Mouse (Mus musculus) adrenal gland, adult 18-20 months (tissue): Measurements from ENCODE around the gene Arrb1. TPM values are rescaled to one million over a fixed set of nuclear protein-coding genes. Genes with fewer than 3 reads are reported as not detected.

ENCODE experiments used
- DNase-seq, 2 experiments: peaks; one replicate each; pipeline ENCODE4 v3.0.0; 2021 to 2022; ENCODE audit warnings: low spot score in 2 of 2
- total RNA-seq, 2 experiments: library from RNA; stranded (reverse); gene quantifications; 1 replicate in 1 of 2; 2 replicates in 1 of 2; pipeline ENCODE4 v1.2.3; 2021

Gene Arrb1
- total RNA-seq, 2 experiments from 2014 or later = 38.3 to 43.6 TPM

DNA sequence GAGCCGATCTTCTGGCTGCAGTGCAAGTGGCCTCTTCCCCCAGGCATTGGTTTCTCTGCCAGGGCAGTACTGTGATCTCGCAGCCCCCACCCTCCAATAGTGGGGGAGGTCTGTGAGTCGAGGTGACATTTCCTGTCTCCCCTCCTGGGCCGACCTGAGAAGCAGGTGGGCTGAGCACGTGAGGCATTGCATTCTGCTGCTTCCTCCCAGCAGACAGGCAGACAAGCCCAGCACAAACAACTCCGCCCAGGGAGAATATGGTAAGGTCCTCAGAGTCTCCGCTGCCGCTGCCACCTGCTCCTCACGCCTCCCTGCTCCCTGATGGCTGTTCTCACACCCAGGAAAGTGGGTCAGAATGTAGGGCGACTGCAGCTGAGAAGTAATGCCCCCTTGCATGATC is 37.7 kb downstream of the Arrb1 start:
- no peak for DNase-seq

DNA sequence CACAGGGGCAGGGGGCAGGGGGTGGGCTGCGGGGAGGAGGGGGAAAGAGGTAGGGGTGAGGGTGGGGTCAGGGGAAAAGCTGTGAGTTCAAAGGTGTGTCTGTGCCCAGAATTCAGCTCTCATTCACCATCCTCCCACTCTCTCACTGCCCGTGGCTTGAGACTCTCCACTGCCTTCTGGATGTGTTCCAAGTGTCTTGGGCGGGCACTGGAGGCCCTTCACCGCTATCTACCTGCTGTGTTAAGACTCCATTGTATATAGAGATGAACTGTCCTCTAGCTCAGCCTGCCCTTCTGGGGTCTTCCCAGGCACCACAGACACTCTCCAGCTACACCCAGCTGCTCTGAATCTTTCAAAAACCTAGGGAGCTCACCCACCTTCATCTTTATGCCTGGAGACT is 38.1 kb downstream of the Arrb1 start:
- no peak for DNase-seq

DNA sequence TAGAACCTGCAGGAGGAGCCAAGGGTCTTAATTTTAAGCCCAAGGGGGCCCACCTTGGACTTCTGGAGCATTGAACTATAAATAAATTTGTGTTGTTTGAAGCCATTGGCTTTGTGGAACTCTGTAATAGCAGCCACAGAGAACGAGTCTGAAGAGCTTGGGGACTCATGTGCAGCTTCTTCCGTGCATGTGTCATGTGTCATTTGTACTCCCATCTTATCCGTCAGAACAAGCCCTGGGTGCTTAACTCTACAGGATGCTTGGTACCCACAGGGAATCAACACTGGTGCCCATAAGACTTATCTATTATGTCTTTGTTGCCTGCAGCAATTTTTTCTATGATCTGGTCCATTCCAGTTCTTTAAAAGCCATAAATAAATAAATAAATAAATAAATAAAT is 43.0 kb downstream of the Arrb1 start:
- DNase-seq = no peak

DNA sequence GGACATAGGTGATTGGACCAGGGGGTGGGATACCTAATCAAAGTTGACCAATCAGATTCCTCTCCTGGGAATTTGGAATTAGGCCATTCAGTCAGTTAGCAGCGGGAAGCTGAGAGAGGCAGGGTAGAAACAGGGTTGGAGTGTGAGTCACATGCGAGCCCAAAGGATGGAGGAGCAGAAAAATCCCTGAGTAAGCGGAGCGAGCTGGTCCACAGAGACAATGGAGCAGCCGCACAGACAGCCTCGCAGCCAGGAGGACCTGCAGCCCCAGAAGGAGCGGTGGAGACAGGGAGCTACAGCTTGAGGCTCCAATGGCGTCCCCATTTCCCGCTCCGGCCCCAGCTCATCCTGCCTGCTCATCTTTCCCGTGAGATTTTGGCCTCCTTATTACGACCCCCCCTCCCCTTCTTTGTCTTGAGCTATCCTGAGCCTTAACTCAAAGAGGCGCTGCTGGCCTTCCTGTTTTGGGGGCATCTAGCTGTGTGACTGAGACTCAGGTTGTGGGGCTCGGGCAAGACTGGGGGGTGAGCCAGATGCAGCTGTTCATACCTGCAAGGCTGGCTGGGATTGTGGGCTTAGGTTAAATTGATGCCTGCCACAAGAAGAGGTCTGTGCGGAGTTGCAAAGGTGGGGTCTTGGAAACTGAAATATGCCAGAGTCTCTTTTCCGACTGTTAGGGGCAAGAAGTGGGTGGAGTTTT is 44.4 kb downstream of the Arrb1 start:
- DNase-seq = no peak

DNA sequence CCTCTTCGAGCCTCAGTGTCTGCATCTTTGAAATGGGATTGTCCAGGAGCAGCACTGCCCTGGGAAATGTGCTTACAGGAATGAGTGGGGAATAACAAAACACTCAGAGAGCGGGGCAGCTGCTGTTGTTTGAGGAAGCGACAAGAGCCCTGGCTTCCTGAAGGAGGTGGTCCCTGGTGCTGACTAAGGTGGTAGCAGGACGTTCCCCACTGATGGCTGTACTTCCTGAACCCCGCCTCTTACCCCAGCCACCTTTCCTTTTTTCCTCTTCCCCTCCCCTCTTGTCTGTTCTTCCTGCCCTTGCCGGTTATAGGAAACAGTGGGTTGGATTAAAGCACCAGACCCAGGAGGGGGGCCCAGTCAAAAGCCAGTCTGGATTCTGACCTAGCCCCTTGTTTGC is 45.0 kb downstream of the Arrb1 start:
- no peak for DNase-seq

DNA sequence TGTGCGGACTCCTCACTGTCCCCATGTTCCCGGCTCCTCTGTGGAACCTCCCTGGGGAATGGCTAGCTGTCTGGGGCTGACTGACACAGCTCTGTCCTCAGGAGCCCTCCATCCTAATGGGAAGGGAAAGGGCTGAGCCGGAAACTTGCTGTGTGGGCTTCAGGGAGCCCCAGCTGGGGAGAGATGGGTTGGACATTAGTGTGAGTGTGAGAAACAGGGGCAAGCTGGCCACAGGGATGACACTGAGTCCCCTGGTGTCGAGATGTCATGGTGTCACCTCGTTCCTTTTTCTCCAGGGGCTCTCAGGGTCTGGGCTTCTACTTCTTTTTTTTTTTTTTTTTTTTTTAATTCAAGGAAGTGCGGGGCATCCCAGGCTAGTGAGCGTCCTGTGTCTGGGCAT is 47.0 kb downstream of the Arrb1 start:
- no peak for DNase-seq

DNA sequence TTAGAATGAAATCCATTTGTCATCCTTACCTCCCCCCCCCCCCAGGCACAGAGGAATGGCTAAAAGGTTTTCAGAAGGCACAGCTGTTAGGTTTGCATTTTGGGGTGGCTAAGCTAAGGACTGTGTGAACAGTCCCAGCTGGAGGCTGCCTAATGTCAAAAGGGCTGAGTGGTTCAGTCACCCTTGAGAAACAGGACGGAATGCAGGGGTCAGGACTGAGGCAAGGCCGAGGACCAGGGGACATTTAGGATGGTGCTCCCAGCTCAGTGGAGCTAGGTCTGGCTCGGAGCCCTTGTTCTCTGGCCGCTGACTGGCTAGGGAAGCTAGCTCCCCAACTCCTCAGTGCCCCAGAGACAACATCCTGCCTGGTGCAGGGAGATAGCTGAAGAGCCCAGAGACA is 47.6 kb downstream of the Arrb1 start:
- no peak for DNase-seq

DNA sequence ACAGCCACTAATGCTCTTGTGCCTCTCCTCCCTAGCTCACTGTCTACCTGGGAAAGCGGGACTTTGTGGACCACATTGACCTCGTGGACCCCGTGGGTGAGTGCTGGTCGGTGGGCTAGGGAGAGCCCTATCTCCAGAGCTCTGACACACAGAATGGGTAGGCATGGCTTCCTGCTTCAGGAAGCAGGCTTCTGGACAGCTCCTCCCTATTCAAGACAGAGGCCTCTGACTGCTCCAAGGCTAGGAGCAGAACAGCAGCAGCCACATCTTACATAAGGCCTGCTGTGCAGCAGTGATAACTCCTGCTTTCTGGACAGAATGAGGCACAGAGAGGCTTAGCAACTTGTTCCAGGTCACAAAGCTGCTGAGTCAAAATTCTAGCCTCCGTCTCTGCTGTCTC is 48.4 kb downstream of the Arrb1 start:
- no peak for DNase-seq

DNA sequence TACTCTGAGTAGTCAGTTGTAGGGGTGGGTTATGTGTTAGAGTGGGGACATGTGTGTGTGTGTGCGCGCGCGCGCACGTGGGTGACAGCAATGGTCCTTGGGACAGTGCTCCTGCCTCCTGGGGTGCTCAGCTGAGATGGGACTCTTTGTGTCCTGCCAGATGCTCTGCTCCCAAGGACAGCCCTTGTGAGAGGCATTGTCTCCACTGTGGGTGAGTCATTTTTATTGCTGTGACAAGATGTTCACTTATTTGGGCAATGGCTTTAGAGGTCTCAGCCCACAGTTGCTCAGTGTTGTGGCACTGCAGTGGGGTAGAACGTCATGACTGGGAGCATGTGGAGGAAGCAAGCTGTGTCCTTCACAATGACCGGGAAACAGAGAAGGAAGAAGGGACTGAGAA is 50.7 kb downstream of the Arrb1 start:
- no peak for DNase-seq

DNA sequence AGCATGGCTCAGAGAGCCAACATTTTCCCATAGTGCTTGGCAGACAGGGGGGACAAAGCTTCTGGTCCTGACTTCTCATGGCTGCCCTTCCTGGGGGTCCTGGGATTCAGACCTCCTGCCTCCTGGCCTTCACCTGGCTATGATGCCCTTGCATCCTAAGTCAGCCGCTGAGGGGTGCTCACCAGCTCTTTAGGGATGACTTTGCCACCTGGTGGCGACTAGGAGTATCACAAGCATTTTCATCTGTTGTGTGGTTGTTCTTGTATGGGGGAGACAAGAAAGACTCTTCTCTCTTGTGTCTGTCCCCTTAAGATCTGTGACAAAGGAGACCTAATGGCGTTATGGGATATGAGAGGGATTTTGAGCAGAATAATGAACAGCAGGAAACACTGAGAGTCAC is 54.8 kb downstream of the Arrb1 start:
- peak; percentile 68 to 71 for DNase-seq

DNA sequence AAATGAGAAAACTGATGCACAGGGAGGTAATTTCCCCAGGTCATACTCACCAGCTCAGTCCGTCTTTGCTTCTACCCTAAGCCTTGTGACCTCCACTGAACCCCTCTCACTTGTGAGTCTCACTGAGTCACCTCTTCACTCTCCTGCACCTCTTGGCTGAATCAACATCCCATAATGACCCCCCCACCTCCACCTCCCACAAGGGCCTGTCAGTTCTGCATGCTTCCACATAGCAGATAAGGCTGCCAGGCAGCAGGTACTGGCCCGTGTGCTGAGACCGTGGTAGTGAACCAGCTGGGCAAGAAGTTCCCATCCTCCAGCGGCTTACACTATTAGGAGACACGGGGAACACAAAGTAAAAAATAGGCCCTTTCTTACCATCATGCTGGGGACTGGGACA is 55.4 kb downstream of the Arrb1 start:
- no peak for DNase-seq

DNA sequence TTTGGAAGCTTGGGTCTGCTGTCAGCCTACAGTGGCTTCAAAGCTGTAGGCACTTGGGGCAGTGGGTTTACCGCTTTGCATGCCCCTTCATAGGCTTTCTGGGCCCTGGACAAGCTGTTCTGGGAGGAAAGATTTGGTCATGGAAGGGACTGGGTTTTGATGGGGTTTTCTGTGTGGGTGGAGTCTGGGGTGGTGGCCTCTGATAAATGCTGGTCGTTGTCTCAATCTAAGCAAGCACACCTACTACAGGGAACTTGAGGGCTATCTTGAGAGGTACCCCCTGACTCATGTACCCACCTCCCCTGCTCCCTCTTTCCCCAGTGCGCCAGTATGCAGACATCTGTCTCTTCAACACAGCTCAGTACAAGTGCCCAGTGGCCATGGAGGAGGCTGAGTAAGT is 57.4 kb downstream of the Arrb1 start:
- no peak for DNase-seq

DNA sequence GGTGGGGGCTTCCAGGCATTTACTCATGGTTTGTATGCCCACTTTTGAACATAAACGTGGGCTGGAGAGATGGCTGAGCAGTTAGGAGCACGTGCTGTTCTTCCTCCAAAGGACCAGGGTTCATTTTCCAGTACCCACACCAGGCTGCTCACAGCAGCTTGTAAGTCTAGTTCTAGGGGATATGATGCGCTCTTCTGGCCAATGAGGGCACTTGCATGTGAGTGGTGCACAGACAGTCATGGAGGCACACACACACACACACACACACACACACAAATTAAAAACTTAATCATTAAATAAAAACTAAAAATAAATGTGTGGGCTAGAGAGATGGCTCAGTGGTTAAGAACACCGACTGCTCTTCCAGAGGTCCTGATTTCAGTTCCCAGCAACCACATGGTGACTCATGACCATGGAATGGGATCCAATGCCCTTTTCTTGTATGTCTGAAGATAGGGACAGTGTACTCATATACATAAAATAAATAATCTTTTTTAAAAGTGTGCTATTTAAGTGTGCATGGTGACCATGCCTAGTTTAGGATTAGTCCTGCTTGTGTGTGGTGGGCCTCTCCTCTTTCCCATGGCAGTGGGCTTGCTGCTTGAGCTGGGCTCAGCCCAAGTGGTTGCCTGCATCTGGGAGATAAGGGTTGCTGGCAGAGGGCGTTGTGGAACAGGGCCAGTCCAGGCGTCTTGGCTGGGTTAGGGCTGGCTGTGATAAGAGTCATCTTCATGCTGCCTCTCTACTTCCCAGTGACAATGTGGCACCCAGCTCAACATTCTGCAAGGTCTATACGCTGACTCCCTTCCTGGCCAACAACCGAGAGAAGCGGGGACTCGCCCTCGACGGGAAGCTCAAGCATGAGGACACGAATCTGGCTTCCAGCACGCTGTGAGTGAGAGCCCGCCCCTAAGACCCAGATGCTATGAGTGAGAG is 58.9 kb downstream of the Arrb1 start:
- no peak for DNase-seq

DNA sequence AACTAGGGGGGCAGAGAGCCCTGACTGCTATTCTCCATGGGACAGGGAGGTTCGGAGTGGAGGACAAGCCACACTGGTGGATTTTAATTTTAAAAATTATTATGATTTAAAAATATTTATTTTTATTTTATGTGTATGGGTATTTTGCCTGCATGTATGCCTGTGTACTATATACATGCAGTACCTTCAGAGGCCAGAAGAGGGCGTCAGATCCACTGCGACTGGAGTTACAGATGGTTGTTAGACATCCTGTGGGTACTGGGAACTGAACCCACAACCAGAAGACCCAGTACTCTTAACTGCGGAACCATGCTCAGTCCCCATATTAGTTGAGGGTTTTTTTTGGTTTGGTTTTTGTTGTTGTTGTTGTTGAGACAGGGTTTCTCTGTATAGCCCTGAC is 63.5 kb downstream of the Arrb1 start:
- no peak for DNase-seq

DNA sequence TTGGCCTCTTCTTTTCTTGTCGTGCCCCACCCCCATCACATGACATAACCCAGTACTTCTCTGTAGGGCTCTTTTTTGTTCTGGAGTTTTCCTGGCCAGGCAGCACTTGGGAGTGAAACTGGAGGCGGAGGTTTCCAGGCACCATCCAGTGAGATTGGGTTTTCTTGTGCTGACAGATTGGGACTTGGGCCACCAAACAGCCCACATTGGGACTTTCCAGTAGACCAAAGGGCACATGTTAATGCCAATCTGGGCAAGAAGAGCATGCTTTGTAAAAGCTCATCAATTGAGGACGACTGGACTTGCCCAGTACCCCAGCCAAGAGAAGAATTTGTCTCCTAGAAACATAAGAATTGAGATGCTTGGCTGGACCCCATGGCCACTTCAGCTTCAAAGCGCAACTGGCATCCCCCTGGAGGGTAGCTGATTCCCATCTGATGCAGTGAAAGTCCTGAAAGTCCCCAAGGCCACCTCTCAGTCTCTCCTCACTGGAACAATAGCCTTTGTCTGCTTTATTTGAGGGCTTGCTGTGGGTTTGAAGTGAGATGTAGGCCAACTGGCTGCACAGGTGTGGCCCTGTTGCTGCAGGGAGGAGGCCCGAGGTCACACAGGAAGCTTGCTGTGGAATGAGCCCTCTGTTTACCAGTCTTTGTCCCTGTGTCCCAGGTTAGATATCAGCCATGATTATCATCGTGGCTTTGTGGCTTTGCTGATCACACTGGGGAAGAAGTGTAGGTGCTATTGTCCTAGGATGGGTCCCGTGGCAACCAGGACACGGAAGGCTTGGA is 68.8 kb downstream of the Arrb1 start:
- no peak for DNase-seq

DNA sequence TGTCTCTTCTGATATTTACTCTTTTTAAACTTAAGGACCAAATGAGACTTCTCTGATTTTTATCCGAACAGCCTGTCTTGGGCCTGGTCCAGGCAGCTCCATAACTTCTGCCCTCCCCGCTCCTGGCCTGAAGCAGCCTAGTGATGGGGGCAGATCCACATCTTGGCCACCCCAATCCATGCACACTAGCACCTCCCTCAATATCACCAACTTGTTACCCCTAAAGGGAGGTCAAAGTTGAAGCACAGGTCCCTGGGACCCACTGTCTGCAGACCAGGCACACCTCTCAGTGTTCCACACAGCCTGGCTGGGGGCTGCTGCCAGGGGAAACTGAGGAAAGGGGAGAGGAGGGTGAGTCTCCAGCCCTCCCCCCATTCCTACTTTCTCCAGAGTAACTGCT is 69.8 kb downstream of the Arrb1 start:
- no peak for DNase-seq

DNA sequence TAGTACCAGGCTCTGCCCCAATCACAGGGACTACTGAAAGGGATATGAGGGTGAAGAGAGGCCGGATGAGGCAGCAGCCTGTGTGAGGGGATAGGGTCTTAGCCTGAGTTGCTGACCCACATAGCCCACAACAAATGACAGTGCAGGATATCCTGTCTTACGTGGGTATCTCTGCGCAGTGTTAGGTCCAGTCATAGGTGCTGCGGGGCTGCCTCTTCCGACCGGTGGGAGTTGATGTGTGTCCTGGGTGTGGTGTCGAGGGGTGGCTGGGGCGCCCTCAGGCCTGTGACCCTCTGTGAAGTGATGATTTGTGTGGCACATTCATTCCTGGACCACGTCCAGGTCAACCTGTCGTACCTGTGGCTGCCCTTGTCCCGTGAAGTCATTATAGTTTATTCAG is 71.0 kb downstream of the Arrb1 start:
- no peak for DNase-seq

DNA sequence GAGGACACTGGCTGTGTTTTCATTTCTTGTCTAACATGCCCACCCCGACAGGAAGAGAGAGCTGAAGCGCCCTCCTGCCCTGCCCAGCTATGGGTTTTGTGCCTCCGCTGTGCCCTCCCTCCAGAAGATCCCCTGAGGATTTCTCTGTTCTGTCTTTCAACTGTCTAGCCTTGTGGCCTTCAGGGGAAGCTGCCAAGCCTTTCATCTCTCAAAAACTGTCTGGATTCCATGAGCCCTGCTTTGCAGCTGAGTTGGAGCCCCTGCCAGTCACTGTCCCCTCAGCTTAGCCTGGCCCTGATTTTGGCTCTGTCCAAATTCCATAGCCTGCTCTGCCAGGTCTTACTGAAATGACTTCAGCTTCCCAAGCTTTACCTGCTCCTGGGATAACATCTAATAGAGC is 71.5 kb downstream of the Arrb1 start:
- DNase-seq = no peak

DNA sequence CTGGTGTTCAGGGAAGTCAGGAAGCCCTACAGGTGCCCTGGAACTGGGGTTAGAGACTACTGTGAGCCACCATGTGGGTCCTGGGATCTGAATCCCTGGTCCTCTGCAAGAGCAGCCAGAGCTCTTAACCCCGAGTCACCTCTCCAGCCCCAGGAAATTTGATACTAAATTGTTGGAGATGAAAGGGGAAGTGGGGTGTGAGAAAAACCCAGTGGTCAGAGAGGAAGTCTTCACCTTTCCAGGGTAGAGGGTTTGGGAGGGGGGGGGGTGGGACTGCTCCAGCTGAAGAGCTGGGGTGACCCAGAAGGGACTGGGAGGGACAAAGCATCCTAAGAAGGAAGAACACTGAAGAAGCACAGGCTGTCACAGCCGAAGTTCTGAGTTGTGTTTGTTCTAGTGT is 72.4 kb downstream of the Arrb1 start:
- no peak for DNase-seq

DNA sequence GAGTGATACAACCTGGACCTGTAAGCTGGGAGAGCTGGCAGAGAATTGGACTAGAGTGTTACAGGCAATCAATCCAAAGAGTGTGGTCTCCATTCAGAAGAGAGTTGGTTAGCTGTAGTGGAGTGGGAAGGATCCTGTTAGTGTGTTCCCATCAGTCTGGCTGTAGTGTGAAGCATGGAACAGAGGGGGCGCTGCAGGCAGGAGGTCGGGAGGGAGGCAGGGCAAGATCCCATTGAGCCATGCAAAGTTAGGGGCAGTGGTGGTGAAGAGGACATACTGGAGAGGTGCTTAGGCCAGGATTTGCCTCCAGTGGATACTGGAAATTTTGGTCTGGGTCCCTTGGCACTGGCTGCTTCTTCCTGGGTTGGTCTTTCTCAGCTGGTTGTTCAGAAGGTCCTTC is 83.0 kb downstream of the Arrb1 start:
- DNase-seq = no peak

DNA sequence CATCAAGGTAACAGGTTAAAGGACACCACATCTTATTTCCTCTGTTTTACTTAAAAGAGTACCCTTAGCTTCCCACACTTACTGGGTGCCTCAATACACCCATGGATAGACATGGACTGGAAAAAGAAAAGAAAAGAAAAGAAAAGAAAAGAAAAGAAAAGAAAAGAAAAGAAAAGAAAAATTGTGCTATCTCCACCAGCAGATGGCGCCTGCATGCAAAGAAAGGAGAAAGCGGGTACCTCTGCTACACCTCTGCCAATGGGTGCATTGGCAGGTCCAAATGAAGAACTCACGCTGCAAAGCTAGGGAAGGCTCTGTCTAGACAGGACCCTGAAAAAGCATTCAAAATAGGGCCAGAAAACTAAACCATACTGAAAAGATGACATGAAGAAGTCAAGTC is 83.6 kb downstream of the Arrb1 start:
- DNase-seq = peak; percentile 41 to 48
